Mouse (Mus musculus) cerebellum, postnatal 4 days (tissue): Measurements from ENCODE around the gene Wsb2.
"Not testable (repeated sequence)": the region's sequence is repeated elsewhere in the genome, so short reads cannot be mapped to it uniquely, and the experiment has no call there.

ENCODE experiments used
- DNase-seq, 2 experiments: peaks; one replicate each; pipeline ENCODE4 v3.0.0; 2022; ENCODE audit warnings: low spot score in 2 of 2, mixed read lengths in 1 of 2

The Wsb2 gene

GRCm38 (mm10) chr5:117357129-117357477 is at the start of gene Wsb2:
TSS of gene Wsb2 (plus strand) at chr5:117357304.
- DNase-seq: peak; percentile 67 to 80

- DNase-seq: peak in 1 of 2 experiments; percentile 56
Observed at GRCm38 (mm10) chr5:117307699-117308098, 49.4 kb upstream of the Wsb2 start.

- DNase-seq: no peak
Observed at GRCm38 (mm10) chr5:117313420-117313819, 43.7 kb upstream of the Wsb2 start.

GRCm38 (mm10) chr5:117313909-117314308 is 43.2 kb upstream of the Wsb2 start:
- DNase-seq: no peak

- no peak for DNase-seq
Observed at GRCm38 (mm10) chr5:117314587-117315428, 42.3 kb upstream of the Wsb2 start.

- peak in 1 of 2 experiments; percentile 48 for DNase-seq
Observed at GRCm38 (mm10) chr5:117318741-117319629, 38.1 kb upstream of the Wsb2 start, which contains the start of gene Vsig10. TSS of gene Vsig10 (plus strand) at chr5:117319083.

GRCm38 (mm10) chr5:117323751-117324150 is 33.4 kb upstream of the Wsb2 start:
- DNase-seq: no peak

GRCm38 (mm10) chr5:117326408-117326807 is 30.7 kb upstream of the Wsb2 start:
- DNase-seq: no peak

- no peak for DNase-seq
Observed at GRCm38 (mm10) chr5:117330457-117330856, 26.6 kb upstream of the Wsb2 start.

- no peak for DNase-seq
Observed at GRCm38 (mm10) chr5:117337999-117338398, 19.1 kb upstream of the Wsb2 start.

GRCm38 (mm10) chr5:117338503-117338902 is 18.6 kb upstream of the Wsb2 start:
- no peak for DNase-seq

- no peak for DNase-seq
Observed at GRCm38 (mm10) chr5:117340081-117340480, 17.0 kb upstream of the Wsb2 start.

- DNase-seq: no peak
Observed at GRCm38 (mm10) chr5:117341896-117342295, 15.2 kb upstream of the Wsb2 start.

GRCm38 (mm10) chr5:117344496-117344895 is 12.6 kb upstream of the Wsb2 start:
- not testable (repeated sequence) for DNase-seq

- DNase-seq: no peak
Observed at GRCm38 (mm10) chr5:117345432-117345976, 11.6 kb upstream of the Wsb2 start.

GRCm38 (mm10) chr5:117346281-117346680 is 10.8 kb upstream of the Wsb2 start:
- DNase-seq: no peak

- DNase-seq: no peak
Observed at GRCm38 (mm10) chr5:117347011-117347410, 10.1 kb upstream of the Wsb2 start.

GRCm38 (mm10) chr5:117347838-117348237 is 9.3 kb upstream of the Wsb2 start:
- no peak for DNase-seq

GRCm38 (mm10) chr5:117348279-117348678 is 8.8 kb upstream of the Wsb2 start:
- DNase-seq: peak; percentile 41 to 75

- no peak for DNase-seq
Observed at GRCm38 (mm10) chr5:117354121-117354520, 3.0 kb upstream of the Wsb2 start.

GRCm38 (mm10) chr5:117355648-117356303 is 1.3 kb upstream of the Wsb2 start:
- no peak for DNase-seq
